Mouse (Mus musculus) T-helper 17 cell (primary cell): Measurements from ENCODE around the gene Gadd45gip1.

Experiments used
- in situ Hi-C, 2 experiments: fragments of 300-600 bp; cut with MboI, MseI; formaldehyde crosslinking; loops; 1 replicate in 1 of 2; 2 replicates in 1 of 2; pipeline ENCODE4 v1.15.1; 2025; ENCODE audit warnings: high pct_unique_total_duplicates in 2 of 2

Gadd45gip1 gene

GRCm38 (mm10) chr8:84831490-84831889 is at the start of gene Gadd45gip1:
Gadd45gip1 (plus strand) TSS chr8:84831522.
- in situ Hi-C loops: no loop called here

- in situ Hi-C loops: no loop called here
These were observed 49.4 kb upstream of the Gadd45gip1 start for GRCm38 (mm10) chr8:84781686-84782505.

- in situ Hi-C loops: no loop called here
These were observed 48.6 kb upstream of the Gadd45gip1 start for GRCm38 (mm10) chr8:84782680-84783079.

GRCm38 (mm10) chr8:84783198-84783918 is 48.0 kb upstream of the Gadd45gip1 start:
- in situ Hi-C loops: no loop called here

- in situ Hi-C loops: no loop called here
These were observed 47.3 kb upstream of the Gadd45gip1 start for GRCm38 (mm10) chr8:84783919-84784581.

GRCm38 (mm10) chr8:84784681-84785505 is 46.4 kb upstream of the Gadd45gip1 start:
- in situ Hi-C loops: no loop called here

- in situ Hi-C loops: no loop called here
These were observed 45.9 kb upstream of the Gadd45gip1 start for GRCm38 (mm10) chr8:84785506-84785755.

GRCm38 (mm10) chr8:84785756-84786677 is 45.3 kb upstream of the Gadd45gip1 start:
- in situ Hi-C loops: no loop called here

GRCm38 (mm10) chr8:84786801-84787467 is 44.4 kb upstream of the Gadd45gip1 start:
- in situ Hi-C loops: no loop called here

GRCm38 (mm10) chr8:84787523-84788302 is 43.6 kb upstream of the Gadd45gip1 start:
- in situ Hi-C loops: no loop called here

- in situ Hi-C loops: no loop called here
These were observed 42.4 kb upstream of the Gadd45gip1 start for GRCm38 (mm10) chr8:84788896-84789295.

- in situ Hi-C loops: no loop called here
These were observed 42.0 kb upstream of the Gadd45gip1 start for GRCm38 (mm10) chr8:84789345-84789744.

GRCm38 (mm10) chr8:84789855-84790486 is 41.4 kb upstream of the Gadd45gip1 start:
- in situ Hi-C loops: no loop called here

- in situ Hi-C loops: no loop called here
These were observed 40.8 kb upstream of the Gadd45gip1 start for GRCm38 (mm10) chr8:84790537-84790936.

- in situ Hi-C loops: no loop called here
These were observed 38.8 kb upstream of the Gadd45gip1 start for GRCm38 (mm10) chr8:84792429-84792947.

- in situ Hi-C loops: no loop called here
These were observed 38.2 kb upstream of the Gadd45gip1 start for GRCm38 (mm10) chr8:84793134-84793533.

- in situ Hi-C loops: no loop called here
These were observed 37.4 kb upstream of the Gadd45gip1 start for GRCm38 (mm10) chr8:84793791-84794485.

GRCm38 (mm10) chr8:84794486-84794885 is 36.8 kb upstream of the Gadd45gip1 start:
- in situ Hi-C loops: no loop called here
